Mouse (Mus musculus) heart, adult 2 months (tissue): Measurements from ENCODE around the gene Gm20388. TPM values are rescaled to one million over a fixed set of nuclear protein-coding genes. Genes with fewer than 3 reads are reported as not detected.
A peak's percentile ranks its signal among the peaks of the same experiment; 100 is the strongest.
"Not testable (repeated sequence)": the region's sequence is repeated elsewhere in the genome, so short reads cannot be mapped to it uniquely, and the experiment has no call there.

Experiments used
- DNase-seq, 2 experiments: peaks; one replicate each; pipeline ENCODE4 v3.0.0; 2021
- H3K27ac ChIP-seq: fragments of 200-600 bp; 2 replicates; pipeline ENCODE4 v1.8.1; 2022
- H3K27me3 ChIP-seq: fragments of 200-500 bp; 2 replicates; pipeline ENCODE4 v1.6.1; 2012; ENCODE audit warnings: mild to moderate bottlenecking, low read length, inconsistent platforms, mixed read lengths; ENCODE audit not compliant: control insufficient read depth, insufficient read depth
- H3K36me3 ChIP-seq: fragments of 200-500 bp; 2 replicates; pipeline ENCODE4 v1.6.1; 2012; ENCODE audit warnings: low read length, inconsistent platforms; ENCODE audit not compliant: control insufficient read depth, insufficient read depth
- H3K4me1 ChIP-seq: fragments of 200-500 bp; 2 replicates; pipeline ENCODE4 v1.6.1; 2011; ENCODE audit warnings: low read length; ENCODE audit not compliant: control insufficient read depth, insufficient read depth
- H3K4me3 ChIP-seq: fragments of 200-600 bp; 2 replicates; pipeline ENCODE4 v1.8.1; 2022
- H3K79me2 ChIP-seq: fragments of 200-500 bp; replicated peaks from 2 replicates; pipeline ENCODE4 v1.6.1; 2012; ENCODE audit warnings: mild to moderate bottlenecking, inconsistent platforms, low read length, moderate library complexity, mixed read lengths; ENCODE audit not compliant: control insufficient read depth, insufficient read depth
- H3K9ac ChIP-seq: fragments of 200-500 bp; 2 replicates; pipeline ENCODE4 v1.6.1; 2012; ENCODE audit warnings: low read depth, mild to moderate bottlenecking, control low read depth, inconsistent platforms, low read length, mixed read lengths
- CTCF ChIP-seq: fragments of 200-600 bp; IDR thresholded peaks from 2 replicates; pipeline ENCODE4 v1.8.1; 2022; ENCODE audit warnings: antibody characterized with exemption, mild to moderate bottlenecking, moderate library complexity
- EP300 ChIP-seq: fragments of 200-500 bp; IDR thresholded peaks from 2 replicates; pipeline ENCODE4 v1.6.1; 2011; ENCODE audit warnings: low read depth, low read length, control low read depth; ENCODE audit not compliant: insufficient read depth
- POLR2A ChIP-seq: fragments of 200-500 bp; IDR thresholded peaks from 2 replicates; pipeline ENCODE4 v1.6.1; 2011; ENCODE audit warnings: mild to moderate bottlenecking, low read depth, low read length, control low read depth; ENCODE audit not compliant: insufficient read depth
- WGBS: fragments of 180-500 bp; shearing (Covaris S2); methylation state at CpG from one replicate; pipeline ENCODE4 v1.1.7; 2018; 5-methylcytosine and 5-hydroxymethylcytosine counted together
- intact Hi-C: fragments of 180-260 bp; cut with DNase I; formaldehyde crosslinking; loops from one replicate; pipeline ENCODE4 v1.15.1; 2025
- polyA plus RNA-seq: library from polyadenylated mRNA; depleted of rRNA; stranded (reverse); fragments of >200 nt; gene quantifications from 2 replicates; pipeline ENCODE4 v1.2.3, GENCODE M21; 2012
- total RNA-seq, 2 experiments: library from RNA; stranded (reverse); gene quantifications; 2 replicates each; pipeline ENCODE4 v1.2.3; 2021

Gene Gm20388
- total and polyA plus RNA-seq, 3 experiments, result 1.8 to 32.3 TPM; not detected in 1

- Histone ChIP-seq H3K4me3 (peak overlapping the region; percentile 43), H3K9ac (no peak overlapping the region), H3K79me2 (no peaks in the 10 kb centered on the region), H3K27me3 (no peaks in the 10 kb centered on the region), H3K27ac (no peak overlapping the region), H3K4me1 (peaks cover 3% of the 10 kb centered on the region), H3K36me3 (no peaks in the 10 kb centered on the region)
- intact Hi-C loops, result no loop called here
- DNase-seq, result peak; percentile 67 to 81
- no peak for TF ChIP-seq POLR2A
- TF ChIP-seq CTCF, result peak; percentile 89
- WGBS, result 9% methylated on average over 19 of the region's 19 CpGs
These were observed 3718.5 kb downstream of the Gm20388 start for GRCm38 (mm10) chr8:123628968-123629755.

- H3K27me3 ChIP-seq, result no peaks in the 10 kb centered on the region
- WGBS, result 50% methylated on average over 10 of the region's 10 CpGs
- no peak overlapping the region for H3K9ac ChIP-seq
- no peaks in the 10 kb centered on the region for H3K79me2 ChIP-seq
- intact Hi-C loops, result no loop called here
- H3K27ac ChIP-seq, result no peak overlapping the region
- H3K4me3 ChIP-seq, result no peak overlapping the region
- no peaks in the 10 kb centered on the region for H3K36me3 ChIP-seq
- DNase-seq, result no peak
- peaks cover 3% of the 10 kb centered on the region for H3K4me1 ChIP-seq
- TF ChIP-seq POLR2A (no peak), CTCF (no peak), EP300 (no peak)
These were observed 3719.4 kb downstream of the Gm20388 start for GRCm38 (mm10) chr8:123630058-123630457.

GRCm38 (mm10) chr8:123630841-123631251, 3720.2 kb downstream of the Gm20388 start:
- Histone ChIP-seq H3K27ac (no peak overlapping the region), H3K79me2 (no peaks in the 10 kb centered on the region), H3K4me3 (no peak overlapping the region)

DNA sequence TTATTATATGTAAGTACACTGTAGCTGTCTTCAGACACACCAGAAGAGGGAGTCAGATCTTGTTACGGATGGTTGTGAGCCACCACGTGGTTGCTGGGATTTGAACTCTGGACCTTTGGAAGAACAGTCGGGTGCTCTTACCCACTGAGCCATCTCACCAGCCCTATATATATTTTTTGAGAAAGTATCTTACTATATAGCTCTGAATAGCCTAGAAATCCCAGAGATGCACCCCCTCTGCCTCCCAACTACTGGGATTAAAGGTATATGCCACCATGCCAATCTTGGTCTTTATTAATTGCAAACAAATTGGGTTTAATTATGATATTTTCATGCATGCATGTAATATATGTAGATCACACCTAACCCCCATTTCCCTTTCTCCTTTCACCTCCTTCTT, 3721.1 kb downstream of the Gm20388 start:
- H3K27ac ChIP-seq, H3K4me3 ChIP-seq, H3K27me3 ChIP-seq, H3K79me2 ChIP-seq, intact Hi-C loops, DNase-seq, H3K4me1 ChIP-seq, H3K36me3 ChIP-seq, H3K9ac ChIP-seq: not testable (repeated sequence)
- 71% methylated on average over 3 of the region's 3 CpGs for WGBS

More at GRCm38 (mm10) chr8:123630841-123631251, 3720.2 kb downstream of the Gm20388 start:
- Histone ChIP-seq H3K27me3 (no peaks in the 10 kb centered on the region), H3K4me1 (peaks cover 3% of the 10 kb centered on the region), H3K9ac (no peak overlapping the region), H3K36me3 (no peaks in the 10 kb centered on the region)
- DNase-seq, result no peak
- WGBS, result 34% methylated on average over 12 of the region's 12 CpGs
- TF ChIP-seq EP300, result no peak
- no peak for TF ChIP-seq CTCF
- TF ChIP-seq POLR2A, result no peak
- intact Hi-C loops, result no loop called here

- Histone ChIP-seq H3K4me3 (no peak overlapping the region), H3K9ac (no peak overlapping the region), H3K36me3 (no peaks in the 10 kb centered on the region), H3K27me3 (no peaks in the 10 kb centered on the region), H3K79me2 (no peaks in the 10 kb centered on the region), H3K4me1 (peaks cover 3% of the 10 kb centered on the region), H3K27ac (no peak overlapping the region)
- TF ChIP-seq EP300 (no peak), POLR2A (no peak), CTCF (no peak)
- intact Hi-C loops, result no loop called here
- no peak for DNase-seq
- WGBS, result 81% methylated on average over 4 of the region's 4 CpGs
These were observed 3721.6 kb downstream of the Gm20388 start for GRCm38 (mm10) chr8:123632257-123632656.

DNA sequence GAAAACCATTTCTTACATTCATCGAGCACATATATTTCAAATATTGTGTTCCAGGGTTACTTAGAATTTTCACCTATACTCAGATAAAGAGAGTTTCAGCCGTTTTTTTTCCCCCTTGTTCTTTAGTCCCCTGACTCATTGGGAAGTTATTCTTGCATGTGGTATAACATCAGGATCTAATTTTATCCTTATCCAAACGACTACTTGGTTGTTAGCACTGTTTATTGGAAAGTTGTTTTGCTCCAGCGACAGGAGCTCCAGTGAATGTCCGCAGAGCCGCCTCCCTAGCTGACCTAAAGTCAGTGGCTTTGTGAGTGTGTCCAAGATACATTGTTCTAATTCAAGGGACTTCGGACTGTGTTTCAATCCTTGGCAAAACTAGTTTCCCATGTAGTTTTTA, 3723.2 kb downstream of the Gm20388 start:
- Histone ChIP-seq H3K27me3 (no peaks in the 10 kb centered on the region), H3K27ac (peak overlapping the region; percentile 11)

More for the DNA sequence above, 3723.2 kb downstream of the Gm20388 start:
- 23% methylated on average over 7 of the region's 7 CpGs for WGBS
- H3K4me1 ChIP-seq, result peaks cover 1% of the 10 kb centered on the region; the same call in 1 of the 2 replicates
- no peak for DNase-seq
- no peaks in the 10 kb centered on the region for H3K79me2 ChIP-seq
- H3K4me3 ChIP-seq, result no peak overlapping the region
- no peak overlapping the region for H3K9ac ChIP-seq
- intact Hi-C loops, result no loop called here
- TF ChIP-seq EP300, result no peak
- no peak for TF ChIP-seq POLR2A
- no peak for TF ChIP-seq CTCF
- no peaks in the 10 kb centered on the region for H3K36me3 ChIP-seq
